Mouse (Mus musculus): ENCODE measurements at regions not wholly inside any gene's neighbourhood (a gene's known extent, or its start where the extent isn't known, plus 50 kb on each side); places are given as distances from the start of the nearest gene placed in this dataset.
"Not testable (repeated sequence)": the region's sequence is repeated elsewhere in the genome, so short reads cannot be mapped to it uniquely, and the experiment has no call there.

- DNase-seq (ENCODE audit: low spot score); H3K4me1 ChIP-seq (ENCODE audit: control insufficient read depth, insufficient read depth, low read length); H3K4me3 ChIP-seq (ENCODE audit: low read depth, low read length); H3K36me3 ChIP-seq (ENCODE audit: control insufficient read depth, insufficient read depth, low read length); H3K9me3 ChIP-seq (ENCODE audit: control insufficient read depth, low read length); H3K4me2 ChIP-seq (ENCODE audit: low read depth, low read length); H3K27ac ChIP-seq (replicated peaks; ENCODE audit: low read depth, low read length); H3K9ac ChIP-seq (ENCODE audit: low read depth, low read length); H3K27me3 ChIP-seq (replicated peaks; ENCODE audit: control insufficient read depth, insufficient read depth, low read length); ATAC-seq (ENCODE audit: low read depth): not testable (repeated sequence)
- WGBS: 88% methylated on average over 1 of the region's 3 CpGs
These were observed 352.3 kb upstream of the Tmco5 start for GRCm38 (mm10) chr2:116526203-116526602.

- Histone ChIP-seq H3K27ac (replicated peaks; ENCODE audit: low read depth, low read length) (no peak overlapping the region), H3K4me3 (ENCODE audit: low read depth, low read length) (no peak overlapping the region), H3K9me3 (ENCODE audit: control insufficient read depth, low read length) (peaks cover 41% of the 10 kb centered on the region; the same call in 1 of the 2 replicates), H3K4me1 (ENCODE audit: control insufficient read depth, insufficient read depth, low read length) (no peaks in the 10 kb centered on the region), H3K27me3 (replicated peaks; ENCODE audit: control insufficient read depth, insufficient read depth, low read length) (no peaks in the 10 kb centered on the region), H3K36me3 (ENCODE audit: control insufficient read depth, insufficient read depth, low read length) (no peaks in the 10 kb centered on the region), H3K4me2 (ENCODE audit: low read depth, low read length) (no peak overlapping the region), H3K9ac (ENCODE audit: low read depth, low read length) (no peak overlapping the region)
- ATAC-seq (ENCODE audit: low read depth): no peak
- WGBS: 85% methylated on average over 1 of the region's 1 CpGs
- DNase-seq (ENCODE audit: low spot score): no peak
These were observed 342.0 kb upstream of the Tmco5 start for GRCm38 (mm10) chr2:116536453-116536852.

GRCm38 (mm10) chr2:116559350-116559749, 319.1 kb upstream of the Tmco5 start:
- ATAC-seq (ENCODE audit: low read depth) (no peak), DNase-seq (ENCODE audit: low spot score) (no peak)
- Histone ChIP-seq H3K4me3 (ENCODE audit: low read depth, low read length) (no peak overlapping the region), H3K4me1 (ENCODE audit: control insufficient read depth, insufficient read depth, low read length) (no peaks in the 10 kb centered on the region), H3K9me3 (ENCODE audit: control insufficient read depth, low read length) (no peaks in the 10 kb centered on the region), H3K9ac (ENCODE audit: low read depth, low read length) (no peak overlapping the region), H3K4me2 (ENCODE audit: low read depth, low read length) (no peak overlapping the region), H3K27ac (replicated peaks; ENCODE audit: low read depth, low read length) (no peak overlapping the region), H3K27me3 (replicated peaks; ENCODE audit: control insufficient read depth, insufficient read depth, low read length) (no peaks in the 10 kb centered on the region), H3K36me3 (ENCODE audit: control insufficient read depth, insufficient read depth, low read length) (no peaks in the 10 kb centered on the region)

GRCm38 (mm10) chr2:116583989-116584388, 294.5 kb upstream of the Tmco5 start:
- no peaks in the 10 kb centered on the region for H3K36me3 ChIP-seq (ENCODE audit: control insufficient read depth, insufficient read depth, low read length)
- ATAC-seq (ENCODE audit: low read depth) (no peak), DNase-seq (ENCODE audit: low spot score) (no peak)
- H3K4me3 ChIP-seq (ENCODE audit: low read depth, low read length): no peak overlapping the region
- no peaks in the 10 kb centered on the region for H3K4me1 ChIP-seq (ENCODE audit: control insufficient read depth, insufficient read depth, low read length)
- H3K4me2 ChIP-seq (ENCODE audit: low read depth, low read length): no peak overlapping the region
- WGBS: 42% methylated on average over 2 of the region's 2 CpGs
- H3K27me3 ChIP-seq (replicated peaks; ENCODE audit: control insufficient read depth, insufficient read depth, low read length): no peaks in the 10 kb centered on the region
- H3K9me3 ChIP-seq (ENCODE audit: control insufficient read depth, low read length): no peaks in the 10 kb centered on the region
- H3K9ac ChIP-seq (ENCODE audit: low read depth, low read length): no peak overlapping the region
- no peak overlapping the region for H3K27ac ChIP-seq (replicated peaks; ENCODE audit: low read depth, low read length)

GRCm38 (mm10) chr2:116586203-116586959, 292.1 kb upstream of the Tmco5 start:
- Histone ChIP-seq H3K36me3 (ENCODE audit: control insufficient read depth, insufficient read depth, low read length) (no peaks in the 10 kb centered on the region), H3K27me3 (replicated peaks; ENCODE audit: control insufficient read depth, insufficient read depth, low read length) (no peaks in the 10 kb centered on the region), H3K9me3 (ENCODE audit: control insufficient read depth, low read length) (no peaks in the 10 kb centered on the region), H3K9ac (ENCODE audit: low read depth, low read length) (no peak overlapping the region), H3K4me2 (ENCODE audit: low read depth, low read length) (no peak overlapping the region), H3K4me1 (ENCODE audit: control insufficient read depth, insufficient read depth, low read length) (no peaks in the 10 kb centered on the region), H3K27ac (replicated peaks; ENCODE audit: low read depth, low read length) (no peak overlapping the region), H3K4me3 (ENCODE audit: low read depth, low read length) (no peak overlapping the region)
- DNase-seq (ENCODE audit: low spot score): no peak
- 82% methylated on average over 11 of the region's 11 CpGs for WGBS
- no peak for ATAC-seq (ENCODE audit: low read depth)

- DNase-seq (ENCODE audit: low spot score) (no peak), ATAC-seq (ENCODE audit: low read depth) (no peak)
- Histone ChIP-seq H3K36me3 (ENCODE audit: control insufficient read depth, insufficient read depth, low read length) (no peaks in the 10 kb centered on the region), H3K4me1 (ENCODE audit: control insufficient read depth, insufficient read depth, low read length) (no peaks in the 10 kb centered on the region), H3K9ac (ENCODE audit: low read depth, low read length) (no peak overlapping the region), H3K27me3 (replicated peaks; ENCODE audit: control insufficient read depth, insufficient read depth, low read length) (no peaks in the 10 kb centered on the region), H3K9me3 (ENCODE audit: control insufficient read depth, low read length) (no peaks in the 10 kb centered on the region), H3K4me2 (ENCODE audit: low read depth, low read length) (no peak overlapping the region), H3K27ac (replicated peaks; ENCODE audit: low read depth, low read length) (no peak overlapping the region), H3K4me3 (ENCODE audit: low read depth, low read length) (no peak overlapping the region)
- WGBS: 79% methylated on average over 5 of the region's 5 CpGs
These were observed 272.6 kb upstream of the Tmco5 start for GRCm38 (mm10) chr2:116605869-116606268.

GRCm38 (mm10) chr2:116639935-116640334, 238.6 kb upstream of the Tmco5 start:
- H3K27me3 ChIP-seq (replicated peaks; ENCODE audit: control insufficient read depth, insufficient read depth, low read length): no peaks in the 10 kb centered on the region
- no peaks in the 10 kb centered on the region for H3K36me3 ChIP-seq (ENCODE audit: control insufficient read depth, insufficient read depth, low read length)
- no peak overlapping the region for H3K4me3 ChIP-seq (ENCODE audit: low read depth, low read length)
- ATAC-seq (ENCODE audit: low read depth) (no peak), DNase-seq (ENCODE audit: low spot score) (no peak)
- 73% methylated on average over 5 of the region's 5 CpGs for WGBS
- no peak overlapping the region for H3K9ac ChIP-seq (ENCODE audit: low read depth, low read length)
- H3K27ac ChIP-seq (replicated peaks; ENCODE audit: low read depth, low read length): no peak overlapping the region
- no peaks in the 10 kb centered on the region for H3K4me1 ChIP-seq (ENCODE audit: control insufficient read depth, insufficient read depth, low read length)
- no peaks in the 10 kb centered on the region for H3K9me3 ChIP-seq (ENCODE audit: control insufficient read depth, low read length)
- no peak overlapping the region for H3K4me2 ChIP-seq (ENCODE audit: low read depth, low read length)

GRCm38 (mm10) chr2:116652106-116652505, 226.4 kb upstream of the Tmco5 start:
- H3K4me1 ChIP-seq (ENCODE audit: control insufficient read depth, insufficient read depth, low read length): no peaks in the 10 kb centered on the region
- no peaks in the 10 kb centered on the region for H3K27me3 ChIP-seq (replicated peaks; ENCODE audit: control insufficient read depth, insufficient read depth, low read length)
- WGBS: 83% methylated on average over 6 of the region's 6 CpGs
- no peak overlapping the region for H3K4me2 ChIP-seq (ENCODE audit: low read depth, low read length)
- no peaks in the 10 kb centered on the region for H3K36me3 ChIP-seq (ENCODE audit: control insufficient read depth, insufficient read depth, low read length)
- ATAC-seq (ENCODE audit: low read depth) (no peak), DNase-seq (ENCODE audit: low spot score) (no peak)
- no peaks in the 10 kb centered on the region for H3K9me3 ChIP-seq (ENCODE audit: control insufficient read depth, low read length)
- no peak overlapping the region for H3K27ac ChIP-seq (replicated peaks; ENCODE audit: low read depth, low read length)
- no peak overlapping the region for H3K4me3 ChIP-seq (ENCODE audit: low read depth, low read length)
- H3K9ac ChIP-seq (ENCODE audit: low read depth, low read length): no peak overlapping the region

GRCm38 (mm10) chr2:116685756-116686155, 192.7 kb upstream of the Tmco5 start:
- H3K4me3 ChIP-seq (ENCODE audit: low read depth, low read length): no peak overlapping the region
- H3K27ac ChIP-seq (replicated peaks; ENCODE audit: low read depth, low read length): no peak overlapping the region
- no peaks in the 10 kb centered on the region for H3K4me1 ChIP-seq (ENCODE audit: control insufficient read depth, insufficient read depth, low read length)
- no peaks in the 10 kb centered on the region for H3K36me3 ChIP-seq (ENCODE audit: control insufficient read depth, insufficient read depth, low read length)
- no peak overlapping the region for H3K4me2 ChIP-seq (ENCODE audit: low read depth, low read length)
- no peaks in the 10 kb centered on the region for H3K9me3 ChIP-seq (ENCODE audit: control insufficient read depth, low read length)
- H3K9ac ChIP-seq (ENCODE audit: low read depth, low read length): no peak overlapping the region
- 73% methylated on average over 4 of the region's 4 CpGs for WGBS
- no peaks in the 10 kb centered on the region for H3K27me3 ChIP-seq (replicated peaks; ENCODE audit: control insufficient read depth, insufficient read depth, low read length)
- ATAC-seq (ENCODE audit: low read depth): no peak
- DNase-seq (ENCODE audit: low spot score): no peak
